Mouse (Mus musculus) embryonic facial prominence, embryonic 10.5 days (tissue): ENCODE results near the gene Meioc. TPM values are rescaled to one million over a fixed set of nuclear protein-coding genes. Genes with fewer than 3 reads are reported as not detected.

Experiments
- DNase-seq: peaks from one replicate; pipeline ENCODE4 v3.0.0-alpha.2; 2017; ENCODE audit warnings: low spot score
- H3K27ac ChIP-seq: fragments of 300-500 bp; sonication (generic); replicated peaks from 2 replicates; pipeline ENCODE4 v1.5.1; 2016; ENCODE audit warnings: mild to moderate bottlenecking
- H3K27me3 ChIP-seq: fragments of 300-500 bp; sonication (generic); replicated peaks from 2 replicates; pipeline ENCODE4 v1.6.1; 2016; ENCODE audit warnings: low read depth, mild to moderate bottlenecking; ENCODE audit not compliant: poor library complexity, severe bottlenecking
- H3K36me3 ChIP-seq: fragments of 300-500 bp; sonication (generic); replicated peaks from 2 replicates; pipeline ENCODE4 v1.6.1; 2016; ENCODE audit warnings: mild to moderate bottlenecking, moderate library complexity
- H3K4me1 ChIP-seq: fragments of 300-500 bp; sonication (generic); 2 replicates; pipeline ENCODE4 v1.6.1; 2016
- H3K4me3 ChIP-seq: fragments of 300-500 bp; sonication (generic); 2 replicates; pipeline ENCODE4 v1.5.1; 2016; ENCODE audit warnings: mild to moderate bottlenecking, moderate library complexity
- H3K9me3 ChIP-seq: fragments of 300-500 bp; sonication (generic); 2 replicates; pipeline ENCODE4 v1.6.1; 2016; ENCODE audit warnings: mild to moderate bottlenecking
- WGBS: fragments of 180-500 bp; shearing (Covaris S2); methylation state at CpG from one replicate; pipeline ENCODE4 v1.1.7; 2016; 5-methylcytosine and 5-hydroxymethylcytosine counted together
- polyA plus RNA-seq: library from polyadenylated mRNA; unstranded; fragments of >200 nt; fragmentation: Nextera tagmentation; extraction: Ambion mirVana; gene quantifications from 2 replicates; pipeline ENCODE4 v1.2.1, GENCODE M21; 2016

The Meioc gene
- polyA plus RNA-seq: 0.39 and 0.40 TPM in 2 replicates

GRCm38 (mm10) chr11:102663416-102663815 is at the start of gene Meioc:
Gene Meioc, plus strand, starts transcription at chr11:102663716.
- H3K9me3 ChIP-seq: peaks cover 15% of the 10 kb centered on the region
- peaks cover 5% of the 10 kb centered on the region; the same call in 1 of the 2 replicates for H3K4me1 ChIP-seq
- no peaks in the 10 kb centered on the region for H3K36me3 ChIP-seq
- no peak within 1 kb of the TSS for H3K27ac ChIP-seq
- 71% methylated on average over 3 of the region's 3 CpGs for WGBS
- no peak within 1 kb of the TSS for H3K4me3 ChIP-seq
- peaks cover 38% of the 10 kb centered on the region for H3K27me3 ChIP-seq
- DNase-seq: no peak

- Histone ChIP-seq H3K4me3 (no peak overlapping the region), H3K4me1 (peaks cover 19% of the 10 kb centered on the region), H3K9me3 (peaks cover 6% of the 10 kb centered on the region), H3K27me3 (no peaks in the 10 kb centered on the region), H3K27ac (no peak overlapping the region), H3K36me3 (peaks cover 5% of the 10 kb centered on the region)
- DNase-seq: no peak
- WGBS: 65% methylated on average over 2 of the region's 2 CpGs
These were observed 44.1 kb upstream of the Meioc start for GRCm38 (mm10) chr11:102619449-102619848.

GRCm38 (mm10) chr11:102623876-102624789 is 39.4 kb upstream of the Meioc start:
- peaks cover 62% of the 10 kb centered on the region for H3K4me1 ChIP-seq
- DNase-seq: peak; percentile 97
- H3K4me3 ChIP-seq: peak overlapping the region; percentile 43
- 0 out of 2 replicates have a peak, but pooled peaks cover 4% of the 10 kb centered on the region for H3K27me3 ChIP-seq
- H3K36me3 ChIP-seq: peaks cover 4% of the 10 kb centered on the region
- peak overlapping the region; percentile 90 for H3K27ac ChIP-seq
- WGBS: 1% methylated on average over 17 of the region's 17 CpGs
- peaks cover 4% of the 10 kb centered on the region for H3K9me3 ChIP-seq

DNA sequence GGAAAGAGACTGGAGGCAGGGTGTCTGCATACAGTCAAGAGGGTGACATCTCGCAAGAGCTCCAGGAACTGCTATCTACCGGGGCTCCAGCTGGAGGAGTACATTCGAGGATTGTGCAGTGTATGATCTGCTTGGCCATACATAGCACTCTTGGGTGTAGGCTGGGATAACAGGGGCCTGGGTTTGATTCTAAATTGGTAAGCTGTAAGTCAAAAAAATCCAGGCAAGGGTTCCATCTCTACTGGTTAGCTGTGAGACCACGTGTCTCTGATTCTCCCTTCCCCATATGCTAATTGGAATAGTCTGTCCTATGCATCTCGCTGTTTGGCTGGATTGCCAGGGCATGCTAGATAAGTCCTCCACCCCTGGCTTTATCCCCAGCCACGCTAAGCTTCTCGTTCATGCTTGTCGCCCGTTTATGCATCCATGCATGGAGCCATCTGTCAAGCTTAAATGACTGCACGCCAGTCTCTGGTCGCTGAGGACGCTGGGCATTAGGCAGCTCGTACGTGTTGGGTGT is 38.6 kb upstream of the Meioc start:
- 25% methylated on average over 14 of the region's 14 CpGs for WGBS
- DNase-seq: peak; percentile 60
- Histone ChIP-seq H3K4me1 (peaks cover 70% of the 10 kb centered on the region), H3K36me3 (no peaks in the 10 kb centered on the region), H3K4me3 (peak overlapping the region; percentile 43), H3K27me3 (0 out of 2 replicates have a peak, but pooled peaks cover 4% of the 10 kb centered on the region), H3K27ac (peak overlapping the region; percentile 90), H3K9me3 (no peaks in the 10 kb centered on the region)

DNA sequence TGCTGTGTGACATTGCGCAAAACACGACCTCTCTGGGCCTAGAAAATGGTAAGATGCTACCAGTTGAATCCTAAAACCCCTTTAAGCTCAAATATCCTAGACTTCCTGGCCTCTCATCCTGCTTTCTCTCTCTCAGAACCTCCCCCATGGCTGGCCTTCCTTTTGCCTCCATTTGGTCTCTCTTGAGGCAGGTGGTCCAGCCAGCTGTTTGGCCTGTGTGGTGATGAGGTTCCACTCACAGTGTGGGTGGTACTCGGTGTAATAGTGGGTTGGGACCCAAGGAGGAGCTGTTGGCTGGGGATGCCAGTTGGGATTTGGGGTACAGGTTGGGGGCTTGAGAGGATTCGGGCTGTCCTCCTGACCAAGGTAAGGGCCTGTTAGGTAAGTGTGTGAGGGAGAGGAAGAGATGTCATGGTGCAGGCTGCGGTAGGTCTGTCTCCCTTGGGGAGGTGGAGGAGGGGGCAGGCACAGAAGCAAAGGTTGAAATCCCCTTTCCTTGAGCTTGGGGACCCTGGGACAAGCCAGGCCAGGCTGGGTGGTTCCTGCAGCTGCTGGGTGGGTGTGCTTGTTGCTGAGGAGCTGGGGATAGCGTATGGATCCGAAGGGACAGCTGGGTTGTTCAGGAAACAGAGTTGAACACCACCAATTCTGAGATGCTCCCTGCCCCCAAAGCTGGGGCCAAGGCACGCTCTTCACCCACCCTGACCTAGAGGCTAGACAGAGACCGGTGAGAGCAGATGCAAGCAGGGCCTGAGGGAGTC is 36.2 kb upstream of the Meioc start:
- DNase-seq: no peak
- WGBS: 84% methylated on average over 9 of the region's 9 CpGs
- Histone ChIP-seq H3K27me3 (0 out of 2 replicates have a peak, but pooled peaks cover 4% of the 10 kb centered on the region), H3K27ac (peak overlapping the region; percentile 73), H3K4me3 (peak overlapping the region; percentile 13; the same call in 1 of the 2 replicates), H3K36me3 (no peaks in the 10 kb centered on the region), H3K9me3 (no peaks in the 10 kb centered on the region), H3K4me1 (peaks cover 94% of the 10 kb centered on the region)

DNA sequence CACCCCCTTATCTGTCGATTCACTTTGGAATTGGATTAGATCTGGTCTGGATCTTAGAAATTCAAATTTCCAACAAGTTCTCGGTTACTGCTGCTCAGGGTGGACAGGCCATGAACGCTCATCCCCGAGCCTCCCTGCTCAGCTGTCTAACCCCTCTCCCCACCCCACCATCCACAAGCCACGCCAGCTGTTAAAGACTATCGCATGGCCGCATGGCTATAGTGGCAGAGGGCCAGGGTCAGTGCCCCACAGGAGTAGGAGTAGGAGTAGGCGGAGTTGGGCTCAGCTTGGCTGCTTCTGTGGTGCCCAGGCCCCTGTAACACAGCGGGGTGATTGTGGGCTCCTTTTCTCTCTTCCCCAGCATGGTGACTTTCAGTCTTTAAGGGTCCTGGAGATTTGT is 35.0 kb upstream of the Meioc start:
- Histone ChIP-seq H3K9me3 (no peaks in the 10 kb centered on the region), H3K36me3 (no peaks in the 10 kb centered on the region), H3K4me3 (no peak overlapping the region), H3K4me1 (peaks cover 96% of the 10 kb centered on the region), H3K27me3 (0 out of 2 replicates have a peak, but pooled peaks cover 5% of the 10 kb centered on the region), H3K27ac (peak overlapping the region; percentile 49; the same call in 1 of the 2 replicates)
- WGBS: 53% methylated on average over 9 of the region's 9 CpGs
- DNase-seq: no peak

GRCm38 (mm10) chr11:102629375-102629774 is 34.1 kb upstream of the Meioc start:
- DNase-seq: no peak
- peaks cover 8% of the 10 kb centered on the region; the same call in 1 of the 2 replicates for H3K27me3 ChIP-seq
- peak overlapping the region; percentile 86 for H3K27ac ChIP-seq
- no peaks in the 10 kb centered on the region for H3K36me3 ChIP-seq
- peaks cover 92% of the 10 kb centered on the region for H3K4me1 ChIP-seq
- no peaks in the 10 kb centered on the region for H3K9me3 ChIP-seq
- H3K4me3 ChIP-seq: no peak overlapping the region
- 52% methylated on average over 8 of the region's 8 CpGs for WGBS

GRCm38 (mm10) chr11:102630731-102631130 is 32.8 kb upstream of the Meioc start:
- WGBS: 5% methylated on average over 7 of the region's 7 CpGs
- Histone ChIP-seq H3K4me3 (peak overlapping the region; percentile 36), H3K27me3 (peaks cover 8% of the 10 kb centered on the region; the same call in 1 of the 2 replicates), H3K36me3 (no peaks in the 10 kb centered on the region), H3K27ac (peak overlapping the region; percentile 86), H3K4me1 (peaks cover 78% of the 10 kb centered on the region), H3K9me3 (no peaks in the 10 kb centered on the region)
- DNase-seq: peak; percentile 76

GRCm38 (mm10) chr11:102631203-102631602 is 32.3 kb upstream of the Meioc start:
- no peaks in the 10 kb centered on the region for H3K9me3 ChIP-seq
- H3K36me3 ChIP-seq: no peaks in the 10 kb centered on the region
- peak overlapping the region; percentile 86 for H3K27ac ChIP-seq
- peaks cover 73% of the 10 kb centered on the region for H3K4me1 ChIP-seq
- H3K4me3 ChIP-seq: peak overlapping the region; percentile 36
- peak; percentile 66 for DNase-seq
- H3K27me3 ChIP-seq: peaks cover 8% of the 10 kb centered on the region; the same call in 1 of the 2 replicates
- WGBS: 16% methylated on average over 5 of the region's 5 CpGs

DNA sequence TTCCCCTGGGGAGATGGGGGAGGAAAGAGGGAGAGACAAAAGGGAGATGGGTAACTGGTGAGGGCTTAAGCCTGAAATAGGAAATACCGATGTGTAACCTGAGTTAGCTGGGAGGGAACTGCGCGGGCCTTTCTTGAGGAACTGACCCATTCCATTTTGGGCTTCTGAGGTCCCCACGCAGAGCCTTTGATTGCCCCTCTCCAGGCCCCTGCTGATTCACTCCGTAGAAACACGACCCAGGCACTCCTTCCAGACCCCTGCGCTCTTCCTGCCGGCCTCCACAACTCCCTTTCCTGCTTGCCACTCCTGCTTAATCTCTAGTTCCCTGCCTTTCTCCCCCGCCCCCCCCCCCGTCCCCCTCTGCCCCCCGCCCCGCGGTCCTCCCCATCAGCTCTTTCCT is 30.8 kb upstream of the Meioc start:
- Histone ChIP-seq H3K4me1 (peaks cover 72% of the 10 kb centered on the region), H3K9me3 (no peaks in the 10 kb centered on the region)
- WGBS: 4% methylated on average over 13 of the region's 13 CpGs

GRCm38 (mm10) chr11:102633379-102633778 is 30.1 kb upstream of the Meioc start:
- Histone ChIP-seq H3K36me3 (no peaks in the 10 kb centered on the region), H3K27ac (peak overlapping the region; percentile 86), H3K27me3 (peaks cover 4% of the 10 kb centered on the region; the same call in 1 of the 2 replicates), H3K9me3 (no peaks in the 10 kb centered on the region), H3K4me1 (peaks cover 72% of the 10 kb centered on the region), H3K4me3 (peak overlapping the region; percentile 46)
- 14% methylated on average over 9 of the region's 9 CpGs for WGBS
- DNase-seq: peak; percentile 62

More for the DNA sequence above, 30.8 kb upstream of the Meioc start:
- peak; percentile 72 for DNase-seq
- Histone ChIP-seq H3K27ac (peak overlapping the region; percentile 86), H3K36me3 (no peaks in the 10 kb centered on the region), H3K27me3 (peaks cover 4% of the 10 kb centered on the region; the same call in 1 of the 2 replicates), H3K4me3 (peak overlapping the region; percentile 46)

- 48% methylated on average over 12 of the region's 12 CpGs for WGBS
- 0 out of 2 replicates have a peak overlapping the region, but pooled peaks have one; percentile 18 for H3K4me3 ChIP-seq
- DNase-seq: peak; percentile 72
- H3K9me3 ChIP-seq: no peaks in the 10 kb centered on the region
- H3K36me3 ChIP-seq: no peaks in the 10 kb centered on the region
- H3K27ac ChIP-seq: peak overlapping the region; percentile 55
- H3K4me1 ChIP-seq: peaks cover 65% of the 10 kb centered on the region
- peaks cover 4% of the 10 kb centered on the region; the same call in 1 of the 2 replicates for H3K27me3 ChIP-seq
These were observed 26.6 kb upstream of the Meioc start for GRCm38 (mm10) chr11:102636887-102637286.
